Mouse (Mus musculus): Measurements from ENCODE around the gene C1qtnf5.

DNA sequence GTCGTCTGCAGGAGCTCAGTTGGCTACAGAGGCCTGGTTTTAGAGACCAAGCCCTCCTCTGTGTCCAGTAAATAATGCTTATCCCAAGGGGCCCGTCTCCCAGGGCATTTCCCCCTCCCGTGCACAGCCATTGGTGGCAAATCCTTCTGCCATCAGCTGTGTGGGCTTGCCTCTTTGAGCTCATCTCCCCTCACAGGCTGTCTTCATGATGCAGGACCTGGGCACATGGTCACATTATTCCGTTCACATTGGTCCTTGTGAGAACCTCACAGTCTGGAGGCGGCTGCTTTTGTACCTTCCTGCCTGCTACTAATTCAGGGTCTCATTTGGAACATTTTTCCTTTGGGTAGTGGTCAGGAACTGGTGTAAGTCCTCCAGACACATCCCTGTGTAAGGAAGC, 34.9 kb downstream of the C1qtnf5 start:
- TF ChIP-seq POLR2A (IDR thresholded peaks at IDR 0.05; ENCODE audit: low read depth, low read length): no peak
- TF ChIP-seq CTCF (IDR thresholded peaks at IDR 0.05; ENCODE audit: borderline replicate concordance, insufficient read depth, low read length): no peak
